Mouse (Mus musculus) 3T3-L1 (cell line): ENCODE results near the gene Zkscan8.
A peak's percentile ranks its signal among the peaks of the same experiment; 100 is the strongest.
"Not testable (repeated sequence)": the region's sequence is repeated elsewhere in the genome, so short reads cannot be mapped to it uniquely, and the experiment has no call there.

Experiments used
- DNase-seq: peaks from one replicate; pipeline ENCODE4 v3.0.0-alpha.2; 2015; ENCODE audit warnings: low read depth, low spot score

Gene Zkscan8

GRCm38 (mm10) chr13:21530781-21531201 lies at the start of gene Zkscan8:
Gene Zkscan8 (minus strand): TSS chr13:21531120.
- peak; percentile 86 for DNase-seq

- DNase-seq, result no peak
These were observed 28.9 kb upstream of the Zkscan8 start, which contains the start of gene Olfr1535 for GRCm38 (mm10) chr13:21559793-21560192. Gene Olfr1535 (minus strand): TSS chr13:21559893.

- DNase-seq, result no peak
These were observed 19.6 kb upstream of the Zkscan8 start for GRCm38 (mm10) chr13:21550416-21551110.

GRCm38 (mm10) chr13:21549487-21549886 lies 18.6 kb upstream of the Zkscan8 start:
- DNase-seq, result no peak

GRCm38 (mm10) chr13:21542708-21543107 lies 11.8 kb upstream of the Zkscan8 start, which contains the start of gene Olfr1366:
Gene Olfr1366 (minus strand): TSS chr13:21542808.
- DNase-seq, result no peak

- peak; percentile 39 for DNase-seq
These were observed 784 bp downstream of the Zkscan8 start for GRCm38 (mm10) chr13:21530136-21530535.

- DNase-seq, result peak; percentile 92
These were observed 24.7 kb downstream of the Zkscan8 start for GRCm38 (mm10) chr13:21506221-21506649.

- DNase-seq, result no peak
These were observed 28.6 kb downstream of the Zkscan8 start for GRCm38 (mm10) chr13:21502296-21502695.

- DNase-seq, result not testable (repeated sequence)
These were observed 29.7 kb downstream of the Zkscan8 start, which contains the start of gene Gm11273 for GRCm38 (mm10) chr13:21501182-21501581. Gene Gm11273 (minus strand): TSS chr13:21501418.

GRCm38 (mm10) chr13:21495080-21495479 lies 35.8 kb downstream of the Zkscan8 start, which contains the start of gene AK157302:
Gene AK157302 (plus strand): TSS chr13:21495223.
- DNase-seq, result no peak

GRCm38 (mm10) chr13:21492847-21493246 lies 38.1 kb downstream of the Zkscan8 start:
- peak; percentile 62 for DNase-seq

GRCm38 (mm10) chr13:21486881-21487280 lies 44.0 kb downstream of the Zkscan8 start:
- DNase-seq, result no peak

- DNase-seq, result peak; percentile 49
These were observed 51.9 kb downstream of the Zkscan8 start, which contains the start of the genes Zkscan4 and Gm10065 for GRCm38 (mm10) chr13:21478759-21479670. Gene Zkscan4 (plus strand): TSS chr13:21478907. Gene Gm10065 (minus strand): TSS chr13:21479441.

GRCm38 (mm10) chr13:21472427-21472826 lies 58.5 kb downstream of the Zkscan8 start:
- DNase-seq, result no peak

- no peak for DNase-seq
These were observed 61.8 kb downstream of the Zkscan8 start for GRCm38 (mm10) chr13:21469097-21469496.

GRCm38 (mm10) chr13:21468061-21469019 lies 62.6 kb downstream of the Zkscan8 start, which contains the start of gene Nkapl:
Gene Nkapl (minus strand): TSS chr13:21468509.
- no peak for DNase-seq

- DNase-seq, result no peak
These were observed 63.6 kb downstream of the Zkscan8 start for GRCm38 (mm10) chr13:21467336-21467735.
